ENCODE assay signal across 8 mouse cellular contexts in genomic region chr5:121399540-121399939, GRCm38 (mm10). TPM values are rescaled to one million over a fixed set of nuclear protein-coding genes. Genes with fewer than 3 reads are reported as not detected.
DNase-seq lines count a peak whose midpoint lies in the region; ATAC-seq lines count a peak whose summit lies in the region.
"Had no signal": no experiment of that assay in that cellular context is flagged by ENCODE, and none has a peak within 500 bp of the region (broad histone marks: within the 10 kb centered on the region; RNA-seq: fewer than 3 reads in every experiment).

No protein-coding gene starts in this region.

- no peak for ATAC-seq in lung, embryonic 16.5 days (ENCODE audit: low read depth)
- no peak for ATAC-seq in embryonic facial prominence, embryonic 15.5 days (ENCODE audit: insufficient number of reproducible peaks, low FRiP score, low TSS enrichment, low read depth)
- no peak for ATAC-seq in liver, embryonic 11.5 days (replicated peaks; ENCODE audit: low FRiP score)
- ATAC-seq in stomach, embryonic 15.5 days (ENCODE audit: insufficient read depth, low FRiP score, low read depth): no peak
- no peak for ATAC-seq in activated CD4-positive, CD25-positive, alpha-beta regulatory T cell, adult 4 months

- no peaks in the 10 kb centered on the region for H3K27me3 ChIP-seq in lung, embryonic 16.5 days (ENCODE audit: control insufficient read depth, insufficient read depth, low read depth, low read length)
- H3K27me3 ChIP-seq in embryonic facial prominence, embryonic 15.5 days: no peaks in the 10 kb centered on the region
- no peaks in the 10 kb centered on the region for H3K27me3 ChIP-seq in liver, embryonic 11.5 days (replicated peaks; ENCODE audit: control insufficient read depth, insufficient read depth, low read length)
- no peaks in the 10 kb centered on the region for H3K27me3 ChIP-seq in stomach, embryonic 15.5 days (replicated peaks)

- DNase-seq in lung, postnatal 4 days: no peak
- no peak for DNase-seq in liver, embryonic 11.5 days (ENCODE audit: low spot score)
- DNase-seq in cerebellum, adult 11-12 months: no peak
- DNase-seq: kidney, adult 8-10 months had no signal

- no peaks in the 10 kb centered on the region; the same call in 1 of the 2 replicates for H3K36me3 ChIP-seq in lung, embryonic 16.5 days (ENCODE audit: control insufficient read depth, insufficient read depth, low read length)
- H3K36me3 ChIP-seq in embryonic facial prominence, embryonic 15.5 days: peaks cover 13% of the 10 kb centered on the region
- H3K36me3 ChIP-seq in liver, embryonic 11.5 days (ENCODE audit: control insufficient read depth, insufficient read depth, low read length): peaks cover 9% of the 10 kb centered on the region; the same call in 1 of the 2 replicates
- no peaks in the 10 kb centered on the region for H3K36me3 ChIP-seq in stomach, embryonic 15.5 days

- no peak overlapping the region for H3K9ac ChIP-seq in lung, embryonic 16.5 days (ENCODE audit: low read length)
- H3K9ac ChIP-seq in embryonic facial prominence, embryonic 15.5 days: no peak overlapping the region
- H3K9ac ChIP-seq in liver, embryonic 11.5 days (ENCODE audit: low read depth, low read length): peak overlapping the region; percentile 93
- H3K9ac ChIP-seq in stomach, embryonic 15.5 days: no peak overlapping the region

- peak overlapping the region; percentile 95 for H3K4me2 ChIP-seq in lung, embryonic 16.5 days (ENCODE audit: low read depth, low read length)
- peak overlapping the region; percentile 87 for H3K4me2 ChIP-seq in embryonic facial prominence, embryonic 15.5 days (replicated peaks)
- peak overlapping the region; percentile 92 for H3K4me2 ChIP-seq in liver, embryonic 11.5 days
- peak overlapping the region; percentile 88 for H3K4me2 ChIP-seq in stomach, embryonic 15.5 days

- H3K9me3 ChIP-seq in lung, embryonic 16.5 days (ENCODE audit: control insufficient read depth, low read length): no peaks in the 10 kb centered on the region
- H3K9me3 ChIP-seq in embryonic facial prominence, embryonic 15.5 days (replicated peaks): no peaks in the 10 kb centered on the region
- no peaks in the 10 kb centered on the region; the same call in 1 of the 2 replicates for H3K9me3 ChIP-seq in liver, embryonic 11.5 days (ENCODE audit: control insufficient read depth, low read length)
- no peaks in the 10 kb centered on the region for H3K9me3 ChIP-seq in stomach, embryonic 15.5 days

- peaks cover 18% of the 10 kb centered on the region for H3K4me1 ChIP-seq in lung, embryonic 16.5 days (replicated peaks; ENCODE audit: control insufficient read depth, insufficient read depth, low read length)
- H3K4me1 ChIP-seq in embryonic facial prominence, embryonic 15.5 days: peaks cover 17% of the 10 kb centered on the region
- peaks cover 34% of the 10 kb centered on the region for H3K4me1 ChIP-seq in liver, embryonic 11.5 days (replicated peaks; ENCODE audit: control insufficient read depth, insufficient read depth, low read length)
- H3K4me1 ChIP-seq in stomach, embryonic 15.5 days: peaks cover 20% of the 10 kb centered on the region

- H3K4me3 ChIP-seq in lung, embryonic 16.5 days (ENCODE audit: low read length): no peak overlapping the region
- H3K4me3 ChIP-seq in embryonic facial prominence, embryonic 15.5 days (replicated peaks): peak overlapping the region; percentile 98; the same call in 1 of the 2 replicates
- peak overlapping the region; percentile 92 for H3K4me3 ChIP-seq in liver, embryonic 11.5 days (ENCODE audit: low read depth, low read length)
- peak overlapping the region; percentile 84; the same call in 1 of the 2 replicates for H3K4me3 ChIP-seq in stomach, embryonic 15.5 days (replicated peaks)

- 80% methylated on average over 5 of the region's 5 CpGs for WGBS in lung, embryonic 16.5 days
- 86% methylated on average over 5 of the region's 5 CpGs for WGBS in embryonic facial prominence, embryonic 15.5 days
- WGBS in liver, embryonic 11.5 days: 70% methylated on average over 5 of the region's 5 CpGs
- WGBS in stomach, embryonic 15.5 days: 86% methylated on average over 5 of the region's 5 CpGs

- H3K27ac ChIP-seq in lung, embryonic 16.5 days (ENCODE audit: low read length): no peak overlapping the region
- no peak overlapping the region for H3K27ac ChIP-seq in embryonic facial prominence, embryonic 15.5 days (replicated peaks)
- H3K27ac ChIP-seq in liver, embryonic 11.5 days (ENCODE audit: low read depth, low read length): no peak overlapping the region
- H3K27ac ChIP-seq in stomach, embryonic 15.5 days: no peak overlapping the region

RNA-seq across cellular contexts. Expression of gene Naa25, which starts 1.8 kb away (rescaled TPM):
- 35.1 and 35.9 TPM in 2 replicates for polyA plus RNA-seq in lung, embryonic 16.5 days (2015; fragmentation: Nextera tagmentation; extraction: Ambion mirVana)
- polyA plus RNA-seq in embryonic facial prominence, embryonic 15.5 days (2015; fragmentation: Nextera tagmentation; extraction: Ambion mirVana): 39.4 and 40.6 TPM in 2 replicates
- polyA plus RNA-seq in liver, embryonic 11.5 days (2014; fragmentation: Nextera tagmentation; extraction: Ambion mirVana): 59.5 and 64.2 TPM in 2 replicates
- 40.2 and 41.8 TPM in 2 replicates for polyA plus RNA-seq in stomach, embryonic 15.5 days (2015; fragmentation: Nextera tagmentation; extraction: Ambion mirVana)
- polyA plus RNA-seq in activated CD4-positive, CD25-positive, alpha-beta regulatory T cell, adult 4 months (2017; shearing (Covaris generic)): 10 to 100 TPM; 27.0 to 30.4 TPM

RNA-seq across cellular contexts. Expression of gene Trafd1, which starts 14.1 kb away (rescaled TPM):
- polyA plus RNA-seq in lung, embryonic 16.5 days (2015; fragmentation: Nextera tagmentation; extraction: Ambion mirVana): 85.9 and 90.7 TPM in 2 replicates
- 81.8 and 93.6 TPM in 2 replicates for polyA plus RNA-seq in embryonic facial prominence, embryonic 15.5 days (2015; fragmentation: Nextera tagmentation; extraction: Ambion mirVana)
- polyA plus RNA-seq in liver, embryonic 11.5 days (2014; fragmentation: Nextera tagmentation; extraction: Ambion mirVana): 36.7 and 38.6 TPM in 2 replicates
- polyA plus RNA-seq in stomach, embryonic 15.5 days (2015; fragmentation: Nextera tagmentation; extraction: Ambion mirVana): 67.8 and 70.6 TPM in 2 replicates
- polyA plus RNA-seq in activated CD4-positive, CD25-positive, alpha-beta regulatory T cell, adult 4 months (2017; shearing (Covaris generic)): 10 to 100 TPM; 33.7 to 38.3 TPM

RNA-seq across cellular contexts. Expression of gene Tmem116, which starts 52.2 kb away (rescaled TPM):
- polyA plus RNA-seq in lung, embryonic 16.5 days (2015; fragmentation: Nextera tagmentation; extraction: Ambion mirVana): 3.0 and 4.5 TPM in 2 replicates
- 2.3 and 2.9 TPM in 2 replicates for polyA plus RNA-seq in embryonic facial prominence, embryonic 15.5 days (2015; fragmentation: Nextera tagmentation; extraction: Ambion mirVana)
- 1.1 and 2.6 TPM in 2 replicates for polyA plus RNA-seq in liver, embryonic 11.5 days (2014; fragmentation: Nextera tagmentation; extraction: Ambion mirVana)
- 3.1 and 5.0 TPM in 2 replicates for polyA plus RNA-seq in stomach, embryonic 15.5 days (2015; fragmentation: Nextera tagmentation; extraction: Ambion mirVana)
- 1 to 10 TPM in 1 of 2 experiments, under 1 TPM in 1; 0.71 to 1.2 TPM for polyA plus RNA-seq in activated CD4-positive, CD25-positive, alpha-beta regulatory T cell, adult 4 months (2017; shearing (Covaris generic))

RNA-seq across cellular contexts. Expression of gene Erp29, which starts 52.8 kb away (rescaled TPM):
- 147 and 149 TPM in 2 replicates for polyA plus RNA-seq in lung, embryonic 16.5 days (2015; fragmentation: Nextera tagmentation; extraction: Ambion mirVana)
- 175 and 195 TPM in 2 replicates for polyA plus RNA-seq in embryonic facial prominence, embryonic 15.5 days (2015; fragmentation: Nextera tagmentation; extraction: Ambion mirVana)
- polyA plus RNA-seq in liver, embryonic 11.5 days (2014; fragmentation: Nextera tagmentation; extraction: Ambion mirVana): 168 and 175 TPM in 2 replicates
- polyA plus RNA-seq in stomach, embryonic 15.5 days (2015; fragmentation: Nextera tagmentation; extraction: Ambion mirVana): 186 and 192 TPM in 2 replicates
- 10 to 100 TPM; 58.4 to 80.5 TPM for polyA plus RNA-seq in activated CD4-positive, CD25-positive, alpha-beta regulatory T cell, adult 4 months (2017; shearing (Covaris generic))
